Mouse (Mus musculus) frontal cortex, postnatal 25 days (tissue): ENCODE data around the gene Vsig8.

Experiments
- DNase-seq, 2 experiments: peaks; one replicate each; pipeline ENCODE4 v3.0.0; 2022; ENCODE audit warnings: low spot score in 2 of 2

Vsig8 gene

DNA sequence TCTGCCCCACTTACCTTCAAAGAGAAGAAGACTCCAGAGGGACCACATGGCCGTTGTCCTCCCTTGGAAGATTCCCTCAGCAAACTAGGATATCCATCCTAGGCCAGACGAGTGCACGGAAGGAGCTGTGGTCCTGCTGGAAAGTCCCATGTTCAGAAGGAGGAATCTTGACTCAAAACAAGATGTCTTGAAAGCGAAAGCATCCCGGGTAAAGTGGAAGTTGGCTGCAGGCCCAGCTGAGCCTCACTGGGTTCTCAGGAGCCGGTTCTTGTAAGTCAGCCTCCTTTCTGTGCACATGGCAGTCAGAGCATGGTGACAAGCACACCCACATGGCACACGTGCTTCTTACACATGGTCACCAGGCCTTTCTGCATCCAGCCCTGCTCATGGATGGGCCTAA lies 34.6 kb downstream of the Vsig8 start, which contains the start of gene Slamf8:
Gene Slamf8 (minus strand): TSS at position 184 of the 400 bp plus-strand sequence.
- DNase-seq = no peak

DNA sequence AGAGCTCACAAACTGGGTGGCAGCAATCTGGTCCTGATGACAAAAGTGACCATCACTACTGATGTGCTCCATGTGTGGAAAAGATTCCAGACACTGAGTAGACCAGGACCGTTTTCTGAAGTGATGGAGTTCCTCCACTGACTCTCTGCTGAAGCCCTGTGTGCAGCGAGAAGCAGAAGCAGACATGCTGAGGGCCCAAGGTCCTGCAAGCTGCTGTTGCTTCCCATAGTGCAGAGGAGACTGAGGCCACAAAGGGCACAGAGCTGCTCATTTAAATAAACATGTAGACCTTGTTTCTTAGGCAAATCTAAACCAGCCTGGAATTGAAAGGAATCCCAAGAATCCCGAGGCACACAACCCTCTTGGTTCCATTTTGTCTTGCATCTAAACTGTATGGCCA lies 37.6 kb downstream of the Vsig8 start:
- no peak for DNase-seq

DNA sequence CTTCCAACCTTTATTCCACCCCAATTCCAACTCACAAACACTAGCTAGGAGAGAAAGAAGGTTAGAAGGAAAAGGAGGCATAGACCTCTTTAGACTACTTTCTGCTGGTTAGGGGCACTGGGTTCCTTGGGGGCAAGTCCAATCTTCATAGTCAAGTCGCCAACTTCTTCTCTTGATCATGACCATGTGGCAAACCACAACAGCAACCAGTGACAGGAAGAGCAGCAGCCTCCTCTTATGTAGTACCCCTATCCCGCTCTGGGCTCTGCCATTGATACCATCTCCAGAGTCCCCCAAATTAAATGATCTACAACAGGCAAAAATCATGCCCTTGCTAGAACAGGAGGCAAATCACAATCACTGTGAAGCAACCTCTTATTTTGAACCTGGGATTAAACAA lies 38.2 kb downstream of the Vsig8 start:
- no peak for DNase-seq

DNA sequence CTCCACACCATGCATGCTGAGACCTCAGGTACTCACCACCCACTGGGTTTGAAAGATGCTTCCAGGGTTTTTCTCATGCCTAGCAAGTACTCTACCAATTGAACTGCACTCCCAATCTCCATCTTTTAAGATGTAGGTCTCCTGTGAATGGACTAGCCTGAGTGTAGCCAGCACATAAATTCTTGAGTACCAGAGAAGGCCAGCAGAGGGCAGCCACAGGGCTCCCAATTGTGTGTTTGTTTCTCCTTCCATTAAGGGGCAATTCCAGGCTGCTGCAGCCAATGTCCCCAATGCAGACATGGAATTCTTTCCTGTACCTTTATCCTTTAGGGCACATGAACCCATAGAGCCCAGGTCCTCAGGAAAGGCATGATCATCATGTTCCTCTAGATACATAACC lies 38.8 kb downstream of the Vsig8 start:
- DNase-seq = peak; percentile 26 to 32

DNA sequence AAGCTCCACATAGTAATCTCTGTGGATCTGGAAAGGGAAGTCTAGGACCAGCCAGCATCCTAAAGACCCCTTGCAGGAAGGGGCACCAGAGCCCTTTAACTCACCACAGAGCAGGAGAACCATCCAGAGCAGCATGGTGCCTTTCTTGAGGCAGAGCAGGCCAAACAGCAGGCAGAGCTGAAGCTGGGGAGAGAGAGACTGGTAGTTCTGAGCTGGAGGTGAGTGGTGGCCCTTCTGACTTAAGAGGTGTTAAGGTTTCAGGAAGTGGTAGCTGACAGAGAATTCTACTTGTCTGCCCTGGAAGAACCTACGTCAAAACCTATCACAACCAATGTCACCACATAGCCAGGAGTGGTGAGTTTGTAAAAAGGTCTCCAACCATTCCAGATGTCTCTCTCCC lies 46.6 kb downstream of the Vsig8 start, which contains the start of gene Fcrl6:
Gene Fcrl6 (minus strand): TSS at position 226 of the 400 bp plus-strand sequence.
- DNase-seq = no peak

DNA sequence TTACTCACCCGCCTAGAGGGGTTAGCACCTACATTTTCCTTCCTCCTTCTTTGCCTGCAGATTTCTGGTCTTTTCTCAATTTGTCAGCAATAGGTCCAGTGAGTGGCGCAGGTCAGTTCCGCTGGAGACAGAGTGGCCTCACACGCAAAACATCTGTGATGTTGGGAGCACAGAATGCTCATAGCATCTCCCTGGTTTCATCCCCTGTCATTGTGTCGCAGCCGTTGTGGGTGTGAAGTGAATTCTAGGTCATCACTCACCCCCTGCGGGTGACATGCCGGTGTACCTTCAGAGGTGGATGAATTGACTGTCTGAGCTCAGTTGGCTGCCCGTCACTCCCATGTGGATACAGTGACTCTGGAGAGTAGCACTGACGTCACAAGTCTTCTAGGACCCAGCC lies 55.6 kb downstream of the Vsig8 start:
- no peak for DNase-seq

DNA sequence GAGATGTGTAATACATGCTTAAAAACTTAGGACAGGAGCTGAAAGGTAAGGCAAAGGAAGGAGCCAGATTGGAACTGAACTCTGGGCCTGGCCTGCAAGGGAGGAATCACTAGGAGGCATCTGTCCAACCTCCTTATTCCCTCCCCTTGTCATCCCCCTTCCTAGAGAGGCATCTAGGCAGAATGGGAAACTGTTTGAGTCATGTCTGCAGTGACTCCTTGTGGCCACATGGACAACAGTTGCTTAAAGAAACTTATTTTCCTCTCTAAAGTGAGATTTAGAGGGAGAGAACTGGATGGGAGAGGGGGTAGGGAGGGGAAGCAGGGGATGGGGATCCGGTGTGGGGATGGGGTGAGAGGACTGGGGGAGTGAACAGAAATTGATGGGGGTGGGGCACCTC lies 57.0 kb downstream of the Vsig8 start:
- DNase-seq = no peak
